Mouse (Mus musculus): ENCODE data around the gene a. TPM values are rescaled to one million over a fixed set of nuclear protein-coding genes. Genes with fewer than 3 reads are reported as not detected.
"Not testable (repeated sequence)": the region's sequence is repeated elsewhere in the genome, so short reads cannot be mapped to it uniquely, and the experiment has no call there.

The a gene
- polyA plus RNA-seq, 1 experiment from 2014 or later = 2.0 TPM

DNA sequence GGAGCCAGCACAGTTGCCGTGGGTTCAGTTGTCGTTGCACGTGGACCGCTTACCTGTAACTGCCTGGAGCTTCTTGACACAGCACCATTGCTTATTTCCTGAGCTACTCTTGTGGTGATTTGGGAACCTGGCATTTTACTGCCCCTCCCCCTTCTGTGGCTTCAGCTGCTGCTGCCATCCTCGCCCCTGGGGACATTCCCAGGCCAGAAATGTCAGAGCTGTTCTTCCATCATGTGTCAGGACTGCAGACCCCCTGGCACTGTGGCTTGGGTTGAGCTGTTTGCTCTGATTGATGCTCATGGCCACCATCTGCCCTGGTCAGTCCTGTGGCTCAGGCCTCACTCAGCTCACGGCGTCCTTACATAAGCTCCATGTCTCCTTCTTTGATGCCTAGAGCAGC is 129.7 kb downstream of the a start:
- Histone ChIP-seq H3K9me3 (no peaks in the 10 kb centered on the region), H3K27ac (no peak overlapping the region), H3K36me3 (replicated peaks) (no peaks in the 10 kb centered on the region), H3K4me1 (peaks cover 12% of the 10 kb centered on the region), H3K27me3 (ENCODE audit: poor library complexity, severe bottlenecking) (peaks cover 36% of the 10 kb centered on the region), H3K4me3 (no peak overlapping the region)
- no peak for DNase-seq (ENCODE audit: extremely low spot score, low spot score)
- 84% methylated on average over 7 of the region's 7 CpGs for WGBS

GRCm38 (mm10) chr2:154922134-154922533 is 130.9 kb downstream of the a start:
- Histone ChIP-seq H3K4me1 (peaks cover 15% of the 10 kb centered on the region), H3K27me3 (ENCODE audit: poor library complexity, severe bottlenecking) (peaks cover 36% of the 10 kb centered on the region)
- H3K27ac ChIP-seq; H3K9me3 ChIP-seq; H3K36me3 ChIP-seq (replicated peaks); H3K4me3 ChIP-seq; DNase-seq (ENCODE audit: extremely low spot score, low spot score): not testable (repeated sequence)
- no CpG with 5 or more reads among the region's 4 CpGs for WGBS

DNA sequence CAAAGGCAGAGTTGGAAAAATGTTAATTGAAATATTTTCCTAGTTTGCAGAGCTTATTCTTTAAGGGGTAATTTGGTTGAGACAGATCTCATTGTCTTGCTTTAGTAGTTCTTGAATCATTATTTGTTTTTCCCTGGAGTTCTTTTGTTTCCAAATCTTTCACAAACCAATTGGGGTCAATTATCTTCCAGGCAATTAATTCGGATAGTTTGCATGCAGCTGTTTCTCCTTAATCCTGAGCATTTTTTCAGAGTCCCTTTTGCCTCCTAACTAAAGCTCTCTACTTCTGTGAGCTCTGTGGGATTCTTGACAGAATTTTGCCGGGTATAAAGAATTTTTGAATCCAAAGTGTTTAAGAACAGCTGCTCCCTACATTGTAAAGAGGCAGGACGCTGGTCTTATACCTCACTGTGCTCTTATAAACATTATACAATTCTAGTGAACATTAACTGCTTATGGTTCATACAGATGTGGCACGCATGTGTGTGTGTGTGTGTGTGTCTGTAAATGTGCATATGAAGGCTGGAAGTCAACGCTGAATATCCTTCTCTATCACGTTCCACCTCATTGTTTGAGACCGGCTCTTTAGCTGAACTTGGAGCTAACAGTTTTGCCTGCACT is 134.3 kb downstream of the a start:
- no peak for DNase-seq (ENCODE audit: extremely low spot score, low spot score)
- Histone ChIP-seq H3K4me3 (no peak overlapping the region), H3K27ac (no peak overlapping the region), H3K4me1 (peaks cover 24% of the 10 kb centered on the region), H3K27me3 (ENCODE audit: poor library complexity, severe bottlenecking) (peaks cover 54% of the 10 kb centered on the region), H3K9me3 (no peaks in the 10 kb centered on the region), H3K36me3 (replicated peaks) (no peaks in the 10 kb centered on the region)
- WGBS = 42% methylated on average over 7 of the region's 7 CpGs

GRCm38 (mm10) chr2:154926843-154927242 is 135.6 kb downstream of the a start:
- peaks cover 50% of the 10 kb centered on the region for H3K27me3 ChIP-seq (ENCODE audit: poor library complexity, severe bottlenecking)
- no peak for DNase-seq (ENCODE audit: extremely low spot score, low spot score)
- H3K9me3 ChIP-seq = no peaks in the 10 kb centered on the region
- H3K4me1 ChIP-seq = peaks cover 24% of the 10 kb centered on the region
- no peak overlapping the region for H3K4me3 ChIP-seq
- no peak overlapping the region for H3K27ac ChIP-seq
- no peaks in the 10 kb centered on the region for H3K36me3 ChIP-seq (replicated peaks)
- 86% methylated on average over 6 of the region's 6 CpGs for WGBS

GRCm38 (mm10) chr2:154928298-154928697 is 137.1 kb downstream of the a start:
- DNase-seq (ENCODE audit: extremely low spot score, low spot score) = no peak
- 22% methylated on average over 2 of the region's 2 CpGs for WGBS
- Histone ChIP-seq H3K4me3 (no peak overlapping the region), H3K4me1 (peaks cover 24% of the 10 kb centered on the region), H3K36me3 (replicated peaks) (no peaks in the 10 kb centered on the region), H3K27ac (peak overlapping the region; percentile 48; the same call in 1 of the 2 replicates), H3K27me3 (ENCODE audit: poor library complexity, severe bottlenecking) (peaks cover 49% of the 10 kb centered on the region), H3K9me3 (no peaks in the 10 kb centered on the region)

DNA sequence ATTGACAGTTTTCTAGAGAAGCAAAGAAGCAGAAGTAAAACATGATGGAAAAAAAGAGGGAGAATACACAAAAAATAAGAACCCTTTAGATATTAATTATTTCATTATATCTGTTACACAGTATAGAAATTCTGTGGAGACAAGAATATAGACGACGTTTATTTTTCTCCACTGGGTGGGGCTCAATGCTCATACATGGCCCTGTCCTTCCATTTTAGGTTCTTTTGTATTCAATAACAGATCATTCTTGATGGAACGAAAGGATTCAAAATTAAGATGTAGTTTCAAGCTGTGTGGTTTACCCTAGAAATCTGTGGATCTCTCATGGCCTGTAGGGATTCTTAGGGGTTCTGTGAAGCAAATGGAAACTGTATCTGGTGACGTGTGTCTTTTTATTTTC is 142.7 kb downstream of the a start:
- DNase-seq (ENCODE audit: extremely low spot score, low spot score) = no peak
- no peaks in the 10 kb centered on the region for H3K36me3 ChIP-seq (replicated peaks)
- H3K27ac ChIP-seq = no peak overlapping the region
- peaks cover 35% of the 10 kb centered on the region; the same call in 1 of the 2 replicates for H3K27me3 ChIP-seq (ENCODE audit: poor library complexity, severe bottlenecking)
- no peak overlapping the region for H3K4me3 ChIP-seq
- 81% methylated on average over 4 of the region's 4 CpGs for WGBS
- H3K9me3 ChIP-seq = no peaks in the 10 kb centered on the region
- 0 out of 2 replicates have a peak, but pooled peaks cover 3% of the 10 kb centered on the region for H3K4me1 ChIP-seq

- Histone ChIP-seq H3K4me1 (peaks cover 4% of the 10 kb centered on the region; the same call in 1 of the 2 replicates), H3K9me3 (no peaks in the 10 kb centered on the region), H3K36me3 (replicated peaks) (no peaks in the 10 kb centered on the region), H3K27me3 (ENCODE audit: poor library complexity, severe bottlenecking) (peaks cover 24% of the 10 kb centered on the region; the same call in 1 of the 2 replicates), H3K27ac (no peak overlapping the region), H3K4me3 (no peak overlapping the region)
- DNase-seq (ENCODE audit: extremely low spot score, low spot score) = no peak
- 75% methylated on average over 6 of the region's 6 CpGs for WGBS
These were observed 144.9 kb downstream of the a start for GRCm38 (mm10) chr2:154936106-154936505.

DNA sequence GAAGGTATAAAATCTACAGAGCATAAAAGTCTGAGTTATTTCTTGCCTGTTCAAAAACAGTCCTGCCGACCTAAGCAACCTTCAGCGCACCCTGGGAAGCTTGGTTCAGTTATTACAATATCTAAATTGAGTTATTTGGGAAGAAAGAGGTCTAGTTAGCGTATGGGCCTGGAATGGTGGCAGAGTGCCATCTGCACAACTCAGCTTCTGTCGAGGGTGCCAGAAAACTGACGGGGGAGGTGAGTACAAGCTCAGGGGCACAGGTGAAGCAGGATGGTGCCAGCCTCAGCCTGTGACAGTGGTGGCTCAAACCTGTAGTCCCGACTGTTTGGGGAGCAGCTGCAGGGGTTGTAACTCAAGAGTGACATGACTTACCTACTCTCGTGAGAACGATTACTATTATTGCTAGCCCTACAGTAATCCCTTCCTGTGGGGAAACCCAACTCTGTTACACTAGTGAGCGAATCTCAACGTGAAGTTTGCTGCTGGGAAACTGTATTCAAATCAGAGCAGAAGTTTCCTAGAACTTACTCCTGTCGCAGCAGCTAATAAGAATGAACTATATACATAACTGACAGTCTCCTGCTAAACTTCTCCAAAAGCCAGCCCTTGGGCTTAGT is 145.4 kb downstream of the a start:
- no peak overlapping the region for H3K27ac ChIP-seq
- DNase-seq (ENCODE audit: extremely low spot score, low spot score) = no peak

DNA sequence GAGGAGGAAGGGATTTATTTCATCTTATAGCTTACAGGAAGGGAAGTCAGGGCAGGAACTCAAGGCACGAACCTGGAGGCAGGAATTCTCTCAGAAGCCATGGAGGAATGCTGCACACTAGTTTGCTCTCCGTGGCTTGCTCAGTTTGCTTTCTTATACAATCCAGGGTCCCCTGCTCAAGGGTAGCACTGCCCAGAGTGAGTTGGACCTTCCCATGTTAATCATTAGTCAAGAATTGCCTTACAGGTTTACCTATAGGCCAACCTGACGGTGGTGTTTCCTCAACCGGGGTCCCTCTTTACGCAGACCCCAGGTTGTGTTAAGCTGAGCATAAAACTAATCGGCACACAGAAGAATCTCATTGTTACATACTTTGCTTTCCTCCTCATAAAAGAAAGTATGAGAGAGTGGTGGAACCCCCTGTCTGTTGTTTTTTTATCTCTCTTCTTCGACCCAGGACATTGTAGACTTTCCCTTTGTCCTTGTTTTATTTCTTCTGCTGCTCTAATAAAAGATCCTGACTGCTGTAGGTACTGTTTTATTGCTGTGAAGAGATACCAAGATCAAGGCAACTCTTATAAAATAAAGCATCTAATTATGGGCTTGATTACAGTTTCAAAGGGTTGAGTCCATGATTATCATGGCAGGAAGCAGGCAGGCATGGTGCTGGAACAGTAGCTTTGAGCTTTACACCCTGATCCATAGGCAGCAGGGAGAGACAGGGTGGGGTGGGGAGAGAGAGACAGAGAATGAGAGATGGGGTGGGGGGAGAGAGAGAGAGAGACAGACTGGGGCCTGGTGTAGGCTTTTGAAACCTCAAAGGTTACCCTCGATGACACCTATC is 146.6 kb downstream of the a start:
- no peak overlapping the region for H3K27ac ChIP-seq
- no peak for DNase-seq (ENCODE audit: extremely low spot score, low spot score)
- WGBS = 88% methylated on average over 8 of the region's 8 CpGs

More for the DNA sequence above, 145.4 kb downstream of the a start:
- Histone ChIP-seq H3K9me3 (no peaks in the 10 kb centered on the region), H3K4me1 (peaks cover 9% of the 10 kb centered on the region), H3K27me3 (ENCODE audit: poor library complexity, severe bottlenecking) (peaks cover 20% of the 10 kb centered on the region; the same call in 1 of the 2 replicates), H3K36me3 (replicated peaks) (no peaks in the 10 kb centered on the region), H3K4me3 (no peak overlapping the region)
- WGBS = 86% methylated on average over 11 of the region's 11 CpGs

DNA sequence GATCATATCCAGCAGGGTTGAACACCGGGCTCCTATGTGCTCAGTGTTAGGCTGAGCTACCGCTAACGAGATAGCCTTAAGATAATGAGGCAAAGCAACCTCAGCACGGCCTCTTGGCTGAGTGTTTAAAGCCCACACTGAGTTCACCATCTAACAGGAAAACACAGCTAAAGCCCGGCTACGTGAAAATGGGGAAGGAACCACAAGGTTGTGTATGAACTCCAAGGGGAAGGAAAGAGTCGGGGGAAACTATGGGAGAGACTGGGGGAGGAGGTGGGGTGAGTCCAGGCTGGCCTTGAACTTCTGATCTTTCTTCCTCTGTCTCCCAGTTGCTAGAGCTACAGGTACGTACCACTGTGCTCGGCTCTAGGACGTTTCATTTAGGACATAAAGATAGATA is 150.8 kb downstream of the a start:
- H3K27ac ChIP-seq = no peak overlapping the region
- DNase-seq (ENCODE audit: extremely low spot score, low spot score) = no peak

More for the DNA sequence above, 146.6 kb downstream of the a start:
- Histone ChIP-seq H3K27me3 (ENCODE audit: poor library complexity, severe bottlenecking) (peaks cover 27% of the 10 kb centered on the region), H3K9me3 (no peaks in the 10 kb centered on the region), H3K36me3 (replicated peaks) (no peaks in the 10 kb centered on the region), H3K4me1 (peaks cover 20% of the 10 kb centered on the region), H3K4me3 (no peak overlapping the region)

GRCm38 (mm10) chr2:154942546-154942945 is 151.3 kb downstream of the a start:
- Histone ChIP-seq H3K27me3 (ENCODE audit: poor library complexity, severe bottlenecking) (peaks cover 19% of the 10 kb centered on the region), H3K4me3 (no peak overlapping the region), H3K4me1 (peaks cover 25% of the 10 kb centered on the region), H3K27ac (peak overlapping the region; percentile 35; the same call in 1 of the 2 replicates), H3K36me3 (replicated peaks) (no peaks in the 10 kb centered on the region), H3K9me3 (no peaks in the 10 kb centered on the region)
- whole genome bisulfite sequencing = 36% methylated on average over 11 of the region's 11 CpGs
- DNase-seq (ENCODE audit: extremely low spot score, low spot score) = no peak

More for the DNA sequence above, 150.8 kb downstream of the a start:
- WGBS = 68% methylated on average over 10 of the region's 10 CpGs
- Histone ChIP-seq H3K4me3 (no peak overlapping the region), H3K4me1 (peaks cover 25% of the 10 kb centered on the region), H3K9me3 (no peaks in the 10 kb centered on the region), H3K27me3 (ENCODE audit: poor library complexity, severe bottlenecking) (peaks cover 22% of the 10 kb centered on the region), H3K36me3 (replicated peaks) (no peaks in the 10 kb centered on the region)

DNA sequence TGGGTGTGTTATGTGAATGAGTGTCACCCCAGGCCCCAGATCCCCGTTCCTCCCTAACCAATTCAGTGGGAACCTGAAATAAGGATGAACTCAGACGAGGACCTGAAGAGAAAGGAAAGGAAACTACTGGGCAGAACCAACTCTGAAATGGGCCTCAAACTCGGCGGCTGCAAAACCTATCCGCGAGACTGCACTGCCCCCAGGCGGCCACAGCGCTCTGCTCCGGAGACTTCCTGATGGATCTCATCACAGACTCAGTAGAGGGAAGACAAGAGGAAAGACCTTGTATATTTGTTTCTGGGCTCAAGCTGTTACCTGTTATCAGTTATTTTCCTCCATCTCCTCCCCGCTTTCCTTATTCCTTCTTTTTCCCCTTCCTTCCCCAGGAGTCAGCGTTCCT is 151.9 kb downstream of the a start:
- Histone ChIP-seq H3K4me1 (peaks cover 25% of the 10 kb centered on the region), H3K27ac (peak overlapping the region; percentile 35; the same call in 1 of the 2 replicates), H3K9me3 (no peaks in the 10 kb centered on the region), H3K36me3 (replicated peaks) (no peaks in the 10 kb centered on the region), H3K27me3 (ENCODE audit: poor library complexity, severe bottlenecking) (peaks cover 19% of the 10 kb centered on the region), H3K4me3 (no peak overlapping the region; the same call in 1 of the 2 replicates)
- 11% methylated on average over 11 of the region's 11 CpGs for WGBS
- peak; percentile 75 for DNase-seq (ENCODE audit: extremely low spot score, low spot score)
